Mouse (Mus musculus) stomach, postnatal 0 days (tissue): ENCODE measurements around the gene Esf1.

ENCODE experiments used
- CTCF ChIP-seq: IDR thresholded peaks from 2 replicates; pipeline ENCODE4 v1.5.1; 2016; ENCODE audit warnings: antibody characterized with exemption, low read depth, mild to moderate bottlenecking, moderate library complexity
- EP300 ChIP-seq: optimal IDR thresholded peaks from 2 replicates; pipeline ENCODE3; 2016; ENCODE audit warnings: antibody characterized with exemption

GRCm38 (mm10) chr2:140163351-140163854 lies 7.0 kb downstream of the Esf1 start:
- TF ChIP-seq EP300 (no peak), CTCF (no peak)
